Mouse (Mus musculus) MEL-GATA-1-ER (cell line): ENCODE data around the gene Gm8897.
"Not testable (repeated sequence)": the region's sequence is repeated elsewhere in the genome, so short reads cannot be mapped to it uniquely, and the experiment has no call there.

Experiments
- DNase-seq: peaks from one replicate; pipeline ENCODE4 v3.0.0-alpha.2; 2012; ENCODE audit warnings: low read depth; ENCODE audit errors: extremely low read depth

The Gm8897 gene

DNA sequence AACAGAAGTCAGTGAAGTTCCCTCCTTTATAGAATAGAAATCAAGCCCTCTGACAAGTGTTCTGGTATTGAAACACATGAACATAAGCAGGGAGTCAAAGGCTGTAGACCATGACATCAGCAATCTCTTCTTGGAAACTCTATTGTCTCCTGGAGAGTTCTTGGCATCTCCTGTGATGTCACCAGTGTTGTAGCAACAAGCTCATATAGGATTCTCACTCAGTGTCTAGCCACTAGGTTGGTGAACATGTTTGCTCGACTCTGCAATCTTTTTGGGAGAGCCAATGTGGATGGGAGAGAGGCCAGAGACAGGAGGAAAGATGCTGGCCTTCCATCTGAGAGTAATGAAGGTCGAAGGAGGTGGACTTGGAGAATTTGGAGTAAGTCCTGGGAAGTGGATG, at the start of gene Gm8897:
TSS of gene Gm8897 (plus strand) at position 301 of the 400 bp plus-strand sequence.
- DNase-seq: not testable (repeated sequence)

DNA sequence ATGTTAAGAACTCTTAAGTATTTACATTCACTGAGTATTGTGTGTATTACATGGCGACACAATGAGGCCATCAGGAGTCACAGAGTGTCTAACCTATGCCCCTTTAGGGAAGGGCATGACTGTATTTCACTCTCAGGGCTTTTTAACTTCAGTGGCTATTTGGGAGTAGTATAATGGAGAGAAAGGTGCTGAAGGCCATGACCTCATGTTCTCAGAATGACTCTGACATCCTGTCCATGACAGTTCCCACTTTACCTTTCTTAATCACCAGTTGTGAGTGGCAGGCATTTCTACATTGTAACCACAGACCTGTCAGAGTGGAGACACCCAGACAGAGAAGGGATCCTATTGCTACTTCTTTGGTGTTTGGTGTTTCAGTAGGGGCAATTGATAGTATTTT, 473 bp downstream of the Gm8897 start:
- DNase-seq: not testable (repeated sequence)
